In the genomic region with DNA sequence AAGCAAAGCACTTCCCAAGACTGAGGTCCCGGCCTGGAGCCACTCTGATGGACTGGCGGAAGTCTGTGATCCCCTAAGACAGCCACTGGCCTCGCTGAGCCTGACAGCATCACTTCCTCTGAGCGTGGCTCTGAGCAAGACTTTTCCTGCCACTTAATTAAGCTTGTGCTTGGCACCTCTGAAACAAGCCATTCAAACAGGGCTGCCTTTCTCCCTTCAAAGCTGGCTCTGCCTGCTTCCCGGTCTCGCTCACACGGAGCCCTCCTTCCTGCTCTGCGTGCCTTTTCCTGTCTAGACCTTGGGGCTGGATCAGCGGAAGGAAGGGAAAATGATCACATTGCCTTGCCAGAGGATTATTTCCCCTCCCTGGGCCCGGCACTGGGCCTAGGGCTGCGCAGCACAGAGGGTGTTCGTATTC, we compare ENCODE assay signal across 8 mouse cellular contexts.
DNase-seq lines count a peak whose midpoint lies in the region; ATAC-seq lines count a peak whose summit lies in the region.

No protein-coding gene starts in this region.

- peak overlapping the region; percentile 23; the same call in 1 of the 2 replicates for H3K27ac ChIP-seq in limb, embryonic 15.5 days

- H3K4me1 ChIP-seq in limb, embryonic 15.5 days: peaks cover 9% of the 10 kb centered on the region

- H3K36me3 ChIP-seq in limb, embryonic 15.5 days: 0 out of 2 replicates have a peak, but pooled peaks cover 5% of the 10 kb centered on the region

- H3K9me3 ChIP-seq in limb, embryonic 15.5 days: no peaks in the 10 kb centered on the region

- 21% methylated on average over 12 of the region's 12 CpGs for WGBS in limb, embryonic 15.5 days

- ATAC-seq in limb, embryonic 15.5 days (ENCODE audit: insufficient number of reproducible peaks, low FRiP score, low TSS enrichment, low read depth): peak; percentile 66; the same call in 1 of the 2 replicates
- no peak for ATAC-seq in CD4-positive, CD25-positive, alpha-beta regulatory T cell, adult 4 months
- no peak for ATAC-seq in inflammation-experienced regulatory T-cells, adult 6 months

- no peaks in the 10 kb centered on the region for H3K27me3 ChIP-seq in limb, embryonic 15.5 days

- peak; percentile 93 for DNase-seq in heart, adult 11 months
- DNase-seq in heart, postnatal 36 days: no peak
- peak; percentile 45 for DNase-seq in embryo, embryonic 10 days (ENCODE audit: low spot score)
- peak; percentile 14 to 18 for DNase-seq in heart, postnatal 14 days
- no peak for DNase-seq in testis, postnatal 14 days (ENCODE audit: low spot score)

- H3K4me3 ChIP-seq in limb, embryonic 15.5 days: no peak overlapping the region

- no peak overlapping the region for H3K9ac ChIP-seq in limb, embryonic 15.5 days

- no peak overlapping the region for H3K4me2 ChIP-seq in limb, embryonic 15.5 days

- intact Hi-C loops in heart, postnatal 36 days (cut with DNase I): no loop called here
- intact Hi-C loops in heart, postnatal 14 days (cut with DNase I): no loop called here

Comparison
In these comparisons a context has a peak if more than half of its experiments do, and no peak if none do; other contexts are left out.
1. DNase-seq: peak in heart, adult 11 months (single experiment), embryo, embryonic 10 days (single experiment) and heart, postnatal 14 days (2 of 2); none in heart, postnatal 36 days (0 of 2) and testis, postnatal 14 days (single experiment).